Comparison of ENCODE assay signal across 26 mouse cellular contexts in genomic region chr17:62977136-62977535, GRCm38 (mm10).
DNase-seq lines count a peak whose midpoint lies in the region; ATAC-seq and TF ChIP-seq lines count a peak whose summit lies in the region.
"Had no signal": no experiment of that assay in that cellular context is flagged by ENCODE, and none has a peak within 500 bp of the region (broad histone marks: within the 10 kb centered on the region; RNA-seq: fewer than 3 reads in every experiment).

No protein-coding gene starts in this region.

- no peak for TF ChIP-seq CTCF in lung, embryonic 14.5 days (IDR thresholded peaks at IDR 0.05; ENCODE audit: low read depth)
- no peak for TF ChIP-seq CTCF in lung, postnatal 0 days (IDR thresholded peaks at IDR 0.05)
- TF ChIP-seq CTCF in lung, adult 2 months (IDR thresholded peaks at IDR 0.05; ENCODE audit: insufficient read depth, low read length): no peak

- no peak for TF ChIP-seq POLR2A in lung, adult 2 months (IDR thresholded peaks at IDR 0.05; ENCODE audit: borderline replicate concordance, extremely low read depth, low read depth, low read length)

- no peak for TF ChIP-seq EP300 in lung, postnatal 0 days (IDR thresholded peaks at IDR 0.05)

- peaks cover 9% of the 10 kb centered on the region for H3K4me1 ChIP-seq in embryonic facial prominence, embryonic 13.5 days
- H3K4me1 ChIP-seq in embryonic facial prominence, embryonic 10.5 days: peaks cover 17% of the 10 kb centered on the region
- H3K4me1 ChIP-seq in lung, embryonic 14.5 days (ENCODE audit: insufficient read depth): peaks cover 4% of the 10 kb centered on the region; the same call in 1 of the 2 replicates
- H3K4me1 ChIP-seq in lung, postnatal 0 days (ENCODE audit: insufficient read depth, low read depth, low read length): no peaks in the 10 kb centered on the region
- H3K4me1 ChIP-seq in lung, embryonic 16.5 days (replicated peaks; ENCODE audit: control insufficient read depth, insufficient read depth, low read length): peaks cover 7% of the 10 kb centered on the region; the same call in 1 of the 2 replicates
- no peaks in the 10 kb centered on the region for H3K4me1 ChIP-seq in lung, adult 2 months (ENCODE audit: control insufficient read depth, insufficient read depth, low read length)
- no peaks in the 10 kb centered on the region for H3K4me1 ChIP-seq in hindbrain, embryonic 11.5 days (replicated peaks; ENCODE audit: control insufficient read depth, insufficient read depth, low read length)

- WGBS in embryonic facial prominence, embryonic 13.5 days: 67% methylated on average over 4 of the region's 4 CpGs
- 87% methylated on average over 4 of the region's 4 CpGs for WGBS in embryonic facial prominence, embryonic 10.5 days
- 35% methylated on average over 4 of the region's 4 CpGs for WGBS in lung, embryonic 14.5 days
- WGBS in lung, postnatal 0 days: 47% methylated on average over 4 of the region's 4 CpGs
- WGBS in lung, embryonic 16.5 days: 35% methylated on average over 4 of the region's 4 CpGs
- WGBS in lung, adult 2 months: 40% methylated on average over 4 of the region's 4 CpGs
- WGBS in hindbrain, embryonic 11.5 days: 78% methylated on average over 4 of the region's 4 CpGs

- H3K9ac ChIP-seq in embryonic facial prominence, embryonic 13.5 days: no peak overlapping the region
- no peak overlapping the region for H3K9ac ChIP-seq in lung, embryonic 14.5 days
- no peak overlapping the region for H3K9ac ChIP-seq in lung, postnatal 0 days (replicated peaks; ENCODE audit: low read depth)
- no peak overlapping the region for H3K9ac ChIP-seq in lung, embryonic 16.5 days (ENCODE audit: low read length)
- no peak overlapping the region for H3K9ac ChIP-seq in hindbrain, embryonic 11.5 days (ENCODE audit: low read depth, low read length)
- H3K9ac ChIP-seq: embryonic facial prominence, embryonic 12.5 days; embryonic facial prominence, embryonic 15.5 days; forebrain, embryonic 13.5 days; forebrain, embryonic 15.5 days; forebrain, postnatal 0 days had no signal

- no peaks in the 10 kb centered on the region for H3K27me3 ChIP-seq in embryonic facial prominence, embryonic 13.5 days
- H3K27me3 ChIP-seq in embryonic facial prominence, embryonic 10.5 days (replicated peaks; ENCODE audit: low read depth, poor library complexity, severe bottlenecking): no peaks in the 10 kb centered on the region
- H3K27me3 ChIP-seq in lung, embryonic 14.5 days (ENCODE audit: insufficient read depth, low read length): no peaks in the 10 kb centered on the region
- H3K27me3 ChIP-seq in lung, postnatal 0 days (replicated peaks; ENCODE audit: insufficient read depth, low read length): no peaks in the 10 kb centered on the region
- H3K27me3 ChIP-seq in lung, embryonic 16.5 days (ENCODE audit: control insufficient read depth, insufficient read depth, low read depth, low read length): no peaks in the 10 kb centered on the region
- H3K27me3 ChIP-seq in hindbrain, embryonic 11.5 days (ENCODE audit: control insufficient read depth, insufficient read depth, low read length): no peaks in the 10 kb centered on the region
- H3K27me3 ChIP-seq: CH12.LX; embryonic facial prominence, embryonic 12.5 days; embryonic facial prominence, embryonic 15.5 days; forebrain, embryonic 13.5 days; forebrain, embryonic 15.5 days had no signal

- no peak overlapping the region for H3K4me2 ChIP-seq in embryonic facial prominence, embryonic 13.5 days
- H3K4me2 ChIP-seq in lung, embryonic 14.5 days: no peak overlapping the region
- no peak overlapping the region; the same call in 1 of the 2 replicates for H3K4me2 ChIP-seq in lung, postnatal 0 days (replicated peaks; ENCODE audit: low read depth, low read length)
- peak overlapping the region; percentile 25; the same call in 1 of the 2 replicates for H3K4me2 ChIP-seq in lung, embryonic 16.5 days (ENCODE audit: low read depth, low read length)
- no peak overlapping the region for H3K4me2 ChIP-seq in hindbrain, embryonic 11.5 days (replicated peaks; ENCODE audit: low read depth, low read length)
- H3K4me2 ChIP-seq: embryonic facial prominence, embryonic 12.5 days; embryonic facial prominence, embryonic 15.5 days; forebrain, embryonic 13.5 days; forebrain, embryonic 15.5 days had no signal

- 0 out of 2 replicates have a peak overlapping the region, but pooled peaks have one; percentile 17 for H3K27ac ChIP-seq in embryonic facial prominence, embryonic 13.5 days
- H3K27ac ChIP-seq in embryonic facial prominence, embryonic 10.5 days (replicated peaks): no peak overlapping the region
- no peak overlapping the region for H3K27ac ChIP-seq in lung, embryonic 14.5 days (ENCODE audit: low read depth)
- H3K27ac ChIP-seq in lung, postnatal 0 days (ENCODE audit: low read length): no peak overlapping the region
- no peak overlapping the region for H3K27ac ChIP-seq in lung, embryonic 16.5 days (ENCODE audit: low read length)
- no peak overlapping the region for H3K27ac ChIP-seq in hindbrain, embryonic 11.5 days (ENCODE audit: low read depth, low read length)
- H3K27ac ChIP-seq: embryonic facial prominence, embryonic 12.5 days; embryonic facial prominence, embryonic 15.5 days; forebrain, embryonic 13.5 days; forebrain, embryonic 15.5 days had no signal

- ATAC-seq in embryonic facial prominence, embryonic 13.5 days (ENCODE audit: insufficient number of reproducible peaks, insufficient read depth, low FRiP score, low TSS enrichment, low read depth): no peak
- no peak for ATAC-seq in lung, embryonic 14.5 days (ENCODE audit: insufficient read depth)
- ATAC-seq in lung, postnatal 0 days: no peak; the same call in 1 of the 2 replicates
- ATAC-seq in lung, embryonic 16.5 days (ENCODE audit: low read depth): peak; percentile 54; the same call in 1 of the 2 replicates
- no peak for ATAC-seq in hindbrain, embryonic 11.5 days (ENCODE audit: low FRiP score)
- ATAC-seq: CD4-positive, CD25-positive, alpha-beta regulatory T cell, adult 4 months; forebrain, embryonic 15.5 days had no signal

- DNase-seq in embryonic facial prominence, embryonic 10.5 days (ENCODE audit: low spot score): no peak
- DNase-seq in lung, embryonic 14.5 days: peak; percentile 53
- DNase-seq in lung, postnatal 0 days (ENCODE audit: low spot score): no peak
- no peak for DNase-seq in lung, adult 2 months
- DNase-seq in hindbrain, embryonic 11.5 days (ENCODE audit: low spot score): no peak
- DNase-seq: adrenal gland, adult 2 months; adrenal gland, postnatal 10 days; adrenal gland, postnatal 25 days; B cell, adult 2 months; cerebellum, adult 11 months; cerebellum, adult 18-20 months; cerebellum, adult 8-10 months; cerebellum, adult 9-11 months; cerebellum, postnatal 14 days; cerebellum, postnatal 36 days; embryo, embryonic 11 days; forebrain, postnatal 0 days had no signal

- H3K4me3 ChIP-seq in embryonic facial prominence, embryonic 13.5 days: no peak overlapping the region
- H3K4me3 ChIP-seq in embryonic facial prominence, embryonic 10.5 days: no peak overlapping the region
- no peak overlapping the region for H3K4me3 ChIP-seq in lung, embryonic 14.5 days (ENCODE audit: low read depth, low read length)
- no peak overlapping the region for H3K4me3 ChIP-seq in lung, postnatal 0 days (ENCODE audit: low read depth, low read length)
- no peak overlapping the region for H3K4me3 ChIP-seq in lung, embryonic 16.5 days (ENCODE audit: low read length)
- H3K4me3 ChIP-seq in lung, adult 2 months (replicated peaks; ENCODE audit: extremely low read depth, low read depth, low read length): no peak overlapping the region
- no peak overlapping the region for H3K4me3 ChIP-seq in hindbrain, embryonic 11.5 days (ENCODE audit: low read depth, low read length)
- H3K4me3 ChIP-seq: embryonic facial prominence, embryonic 12.5 days; embryonic facial prominence, embryonic 15.5 days; forebrain, embryonic 13.5 days; forebrain, embryonic 15.5 days had no signal

- H3K36me3 ChIP-seq in embryonic facial prominence, embryonic 13.5 days: no peaks in the 10 kb centered on the region
- H3K36me3 ChIP-seq in embryonic facial prominence, embryonic 10.5 days (replicated peaks): no peaks in the 10 kb centered on the region
- no peaks in the 10 kb centered on the region for H3K36me3 ChIP-seq in lung, embryonic 14.5 days (ENCODE audit: insufficient read depth)
- no peaks in the 10 kb centered on the region for H3K36me3 ChIP-seq in lung, postnatal 0 days (ENCODE audit: insufficient read depth, low read length)
- H3K36me3 ChIP-seq in lung, embryonic 16.5 days (ENCODE audit: control insufficient read depth, insufficient read depth, low read length): no peaks in the 10 kb centered on the region
- H3K36me3 ChIP-seq in hindbrain, embryonic 11.5 days (ENCODE audit: control insufficient read depth, insufficient read depth, low read length): no peaks in the 10 kb centered on the region
- H3K36me3 ChIP-seq: embryonic facial prominence, embryonic 12.5 days; embryonic facial prominence, embryonic 15.5 days; forebrain, embryonic 15.5 days; G1E had no signal

- peaks cover under 1% of the 10 kb centered on the region; the same call in 1 of the 2 replicates for H3K9me3 ChIP-seq in embryonic facial prominence, embryonic 13.5 days
- H3K9me3 ChIP-seq in embryonic facial prominence, embryonic 10.5 days: peaks cover 4% of the 10 kb centered on the region; the same call in 1 of the 2 replicates
- H3K9me3 ChIP-seq in lung, embryonic 14.5 days (ENCODE audit: low read depth, low read length): no peaks in the 10 kb centered on the region
- H3K9me3 ChIP-seq in lung, postnatal 0 days (ENCODE audit: low read length): no peaks in the 10 kb centered on the region
- H3K9me3 ChIP-seq in lung, embryonic 16.5 days (ENCODE audit: control insufficient read depth, low read length): no peaks in the 10 kb centered on the region
- no peaks in the 10 kb centered on the region for H3K9me3 ChIP-seq in hindbrain, embryonic 11.5 days (ENCODE audit: control insufficient read depth, low read length)
- H3K9me3 ChIP-seq: embryonic facial prominence, embryonic 12.5 days; embryonic facial prominence, embryonic 15.5 days; forebrain, embryonic 13.5 days; forebrain, embryonic 15.5 days; G1E had no signal
